Mouse (Mus musculus): Measurements from ENCODE around the gene Mink1. TPM values are rescaled to one million over a fixed set of nuclear protein-coding genes. Genes with fewer than 3 reads are reported as not detected.

Gene Mink1
- polyA plus RNA-seq, 1 experiment from 2014 or later, result 19.5 TPM

- ATAC-seq (ENCODE audit: low FRiP score), result no peak
- Histone ChIP-seq H3K4me1 (replicated peaks; ENCODE audit: control insufficient read depth, insufficient read depth, low read length) (no peaks in the 10 kb centered on the region), H3K9ac (no peak overlapping the region), H3K4me2 (replicated peaks) (no peak overlapping the region), H3K27me3 (ENCODE audit: control insufficient read depth, insufficient read depth, low read length) (peaks cover 4% of the 10 kb centered on the region; the same call in 1 of the 2 replicates), H3K27ac (no peak overlapping the region), H3K36me3 (replicated peaks; ENCODE audit: control insufficient read depth, insufficient read depth) (peaks cover 79% of the 10 kb centered on the region), H3K9me3 (ENCODE audit: control insufficient read depth, low read length) (no peaks in the 10 kb centered on the region), H3K4me3 (replicated peaks; ENCODE audit: low read length) (no peak overlapping the region)
- no peak for DNase-seq (ENCODE audit: low spot score)
- 87% methylated on average over 4 of the region's 4 CpGs for WGBS
These were observed 48.1 kb downstream of the Mink1 start for GRCm38 (mm10) chr11:70610752-70611151.

- no peak for ATAC-seq (ENCODE audit: low FRiP score)
- H3K4me1 ChIP-seq (replicated peaks; ENCODE audit: control insufficient read depth, insufficient read depth, low read length), result no peaks in the 10 kb centered on the region
- no peaks in the 10 kb centered on the region for H3K9me3 ChIP-seq (ENCODE audit: control insufficient read depth, low read length)
- H3K4me2 ChIP-seq (replicated peaks), result no peak overlapping the region
- H3K9ac ChIP-seq, result no peak overlapping the region
- no peak overlapping the region for H3K27ac ChIP-seq
- H3K27me3 ChIP-seq (ENCODE audit: control insufficient read depth, insufficient read depth, low read length), result peaks cover 4% of the 10 kb centered on the region; the same call in 1 of the 2 replicates
- peaks cover 62% of the 10 kb centered on the region for H3K36me3 ChIP-seq (replicated peaks; ENCODE audit: control insufficient read depth, insufficient read depth)
- no peak overlapping the region for H3K4me3 ChIP-seq (replicated peaks; ENCODE audit: low read length)
- WGBS, result 79% methylated on average over 7 of the region's 7 CpGs
- no peak for DNase-seq (ENCODE audit: low spot score)
These were observed 49.8 kb downstream of the Mink1 start for GRCm38 (mm10) chr11:70612505-70612904.

- Histone ChIP-seq H3K36me3 (replicated peaks; ENCODE audit: control insufficient read depth, insufficient read depth) (peaks cover 36% of the 10 kb centered on the region), H3K4me2 (replicated peaks) (peak overlapping the region; percentile 46), H3K27ac (no peak overlapping the region), H3K4me3 (replicated peaks; ENCODE audit: low read length) (0 out of 2 replicates have a peak overlapping the region, but pooled peaks have one; percentile 4), H3K27me3 (ENCODE audit: control insufficient read depth, insufficient read depth, low read length) (peaks cover 4% of the 10 kb centered on the region; the same call in 1 of the 2 replicates), H3K9ac (peak overlapping the region; percentile 33; the same call in 1 of the 2 replicates), H3K4me1 (replicated peaks; ENCODE audit: control insufficient read depth, insufficient read depth, low read length) (no peaks in the 10 kb centered on the region), H3K9me3 (ENCODE audit: control insufficient read depth, low read length) (no peaks in the 10 kb centered on the region)
- DNase-seq (ENCODE audit: low spot score), result no peak
- ATAC-seq (ENCODE audit: low FRiP score), result 0 out of 2 replicates have a peak, but pooled peaks have one; percentile 37
- whole genome bisulfite sequencing, result 4% methylated on average over 17 of the region's 17 CpGs
These were observed 52.4 kb downstream of the Mink1 start for GRCm38 (mm10) chr11:70615074-70615473.

- 18% methylated on average over 21 of the region's 21 CpGs for WGBS
- Histone ChIP-seq H3K9me3 (ENCODE audit: control insufficient read depth, low read length) (no peaks in the 10 kb centered on the region), H3K27ac (no peak within 1 kb of the TSS), H3K9ac (peak within 1 kb of the TSS; percentile 33; the same call in 1 of the 2 replicates), H3K4me1 (replicated peaks; ENCODE audit: control insufficient read depth, insufficient read depth, low read length) (no peaks in the 10 kb centered on the region), H3K4me2 (replicated peaks) (peak within 1 kb of the TSS; percentile 46), H3K27me3 (ENCODE audit: control insufficient read depth, insufficient read depth, low read length) (peaks cover 4% of the 10 kb centered on the region; the same call in 1 of the 2 replicates), H3K36me3 (replicated peaks; ENCODE audit: control insufficient read depth, insufficient read depth) (peaks cover 31% of the 10 kb centered on the region), H3K4me3 (replicated peaks; ENCODE audit: low read length) (0 out of 2 replicates have a peak within 1 kb of the TSS, but pooled peaks have one; percentile 4)
- DNase-seq (ENCODE audit: low spot score) (no peak), ATAC-seq (ENCODE audit: low FRiP score) (no peak)
These were observed 52.9 kb downstream of the Mink1 start, which contains the start of gene 4930544D05Rik for GRCm38 (mm10) chr11:70615516-70616093. TSS of gene 4930544D05Rik (plus strand) at chr11:70615848.

GRCm38 (mm10) chr11:70619101-70619500 is 56.4 kb downstream of the Mink1 start, which contains the start of gene Chrne:
TSS of gene Chrne (minus strand) at chr11:70619216.
- WGBS, result 63% methylated on average over 1 of the region's 1 CpGs
- peaks cover 4% of the 10 kb centered on the region; the same call in 1 of the 2 replicates for H3K27me3 ChIP-seq (ENCODE audit: control insufficient read depth, insufficient read depth, low read length)
- no peak for ATAC-seq (ENCODE audit: low FRiP score)
- H3K36me3 ChIP-seq (replicated peaks; ENCODE audit: control insufficient read depth, insufficient read depth), result no peaks in the 10 kb centered on the region
- H3K4me1 ChIP-seq (replicated peaks; ENCODE audit: control insufficient read depth, insufficient read depth, low read length), result no peaks in the 10 kb centered on the region
- H3K27ac ChIP-seq, result no peak within 1 kb of the TSS
- no peak within 1 kb of the TSS for H3K9ac ChIP-seq
- no peaks in the 10 kb centered on the region for H3K9me3 ChIP-seq (ENCODE audit: control insufficient read depth, low read length)
- H3K4me3 ChIP-seq (replicated peaks; ENCODE audit: low read length), result no peak within 1 kb of the TSS
- no peak for DNase-seq (ENCODE audit: low spot score)
- H3K4me2 ChIP-seq (replicated peaks), result no peak within 1 kb of the TSS

- Histone ChIP-seq H3K9me3 (ENCODE audit: control insufficient read depth, low read length) (no peaks in the 10 kb centered on the region), H3K27me3 (ENCODE audit: control insufficient read depth, insufficient read depth, low read length) (no peaks in the 10 kb centered on the region), H3K27ac (no peak overlapping the region), H3K9ac (no peak overlapping the region), H3K4me1 (replicated peaks; ENCODE audit: control insufficient read depth, insufficient read depth, low read length) (no peaks in the 10 kb centered on the region), H3K4me3 (replicated peaks; ENCODE audit: low read length) (no peak overlapping the region), H3K36me3 (replicated peaks; ENCODE audit: control insufficient read depth, insufficient read depth) (no peaks in the 10 kb centered on the region), H3K4me2 (replicated peaks) (no peak overlapping the region)
- DNase-seq (ENCODE audit: low spot score) (no peak), ATAC-seq (ENCODE audit: low FRiP score) (no peak)
- WGBS, result 43% methylated on average over 7 of the region's 7 CpGs
These were observed 59.5 kb downstream of the Mink1 start for GRCm38 (mm10) chr11:70621972-70622814.

- H3K4me1 ChIP-seq (replicated peaks; ENCODE audit: control insufficient read depth, insufficient read depth, low read length), result no peaks in the 10 kb centered on the region
- H3K27ac ChIP-seq, result no peak overlapping the region
- H3K9me3 ChIP-seq (ENCODE audit: control insufficient read depth, low read length), result no peaks in the 10 kb centered on the region
- H3K4me2 ChIP-seq (replicated peaks), result no peak overlapping the region
- H3K4me3 ChIP-seq (replicated peaks; ENCODE audit: low read length), result no peak overlapping the region
- no peak for ATAC-seq (ENCODE audit: low FRiP score)
- WGBS, result 84% methylated on average over 10 of the region's 10 CpGs
- DNase-seq (ENCODE audit: low spot score), result no peak
- H3K36me3 ChIP-seq (replicated peaks; ENCODE audit: control insufficient read depth, insufficient read depth), result no peaks in the 10 kb centered on the region
- no peaks in the 10 kb centered on the region for H3K27me3 ChIP-seq (ENCODE audit: control insufficient read depth, insufficient read depth, low read length)
- no peak overlapping the region for H3K9ac ChIP-seq
These were observed 60.5 kb downstream of the Mink1 start for GRCm38 (mm10) chr11:70623053-70623742.

GRCm38 (mm10) chr11:70625473-70625872 is 62.8 kb downstream of the Mink1 start:
- Histone ChIP-seq H3K36me3 (replicated peaks; ENCODE audit: control insufficient read depth, insufficient read depth) (no peaks in the 10 kb centered on the region), H3K27ac (no peak overlapping the region), H3K4me3 (replicated peaks; ENCODE audit: low read length) (no peak overlapping the region), H3K27me3 (ENCODE audit: control insufficient read depth, insufficient read depth, low read length) (no peaks in the 10 kb centered on the region), H3K4me2 (replicated peaks) (no peak overlapping the region), H3K9ac (no peak overlapping the region), H3K4me1 (replicated peaks; ENCODE audit: control insufficient read depth, insufficient read depth, low read length) (no peaks in the 10 kb centered on the region), H3K9me3 (ENCODE audit: control insufficient read depth, low read length) (no peaks in the 10 kb centered on the region)
- 47% methylated on average over 4 of the region's 4 CpGs for WGBS
- ATAC-seq (ENCODE audit: low FRiP score) (no peak), DNase-seq (ENCODE audit: low spot score) (peak; percentile 65)

GRCm38 (mm10) chr11:70626877-70627276 is 64.2 kb downstream of the Mink1 start:
- no peak overlapping the region for H3K9ac ChIP-seq
- H3K27me3 ChIP-seq (ENCODE audit: control insufficient read depth, insufficient read depth, low read length), result no peaks in the 10 kb centered on the region
- H3K4me3 ChIP-seq (replicated peaks; ENCODE audit: low read length), result no peak overlapping the region
- H3K27ac ChIP-seq, result no peak overlapping the region
- H3K4me1 ChIP-seq (replicated peaks; ENCODE audit: control insufficient read depth, insufficient read depth, low read length), result no peaks in the 10 kb centered on the region
- no peak overlapping the region for H3K4me2 ChIP-seq (replicated peaks)
- 73% methylated on average over 4 of the region's 4 CpGs for WGBS
- no peaks in the 10 kb centered on the region for H3K36me3 ChIP-seq (replicated peaks; ENCODE audit: control insufficient read depth, insufficient read depth)
- no peaks in the 10 kb centered on the region for H3K9me3 ChIP-seq (ENCODE audit: control insufficient read depth, low read length)
- no peak for ATAC-seq (ENCODE audit: low FRiP score)
- no peak for DNase-seq (ENCODE audit: low spot score)

All from hindbrain, embryonic 14.5 days (tissue).